21 mouse cellular contexts compared by ENCODE assay signal in the genomic region with DNA sequence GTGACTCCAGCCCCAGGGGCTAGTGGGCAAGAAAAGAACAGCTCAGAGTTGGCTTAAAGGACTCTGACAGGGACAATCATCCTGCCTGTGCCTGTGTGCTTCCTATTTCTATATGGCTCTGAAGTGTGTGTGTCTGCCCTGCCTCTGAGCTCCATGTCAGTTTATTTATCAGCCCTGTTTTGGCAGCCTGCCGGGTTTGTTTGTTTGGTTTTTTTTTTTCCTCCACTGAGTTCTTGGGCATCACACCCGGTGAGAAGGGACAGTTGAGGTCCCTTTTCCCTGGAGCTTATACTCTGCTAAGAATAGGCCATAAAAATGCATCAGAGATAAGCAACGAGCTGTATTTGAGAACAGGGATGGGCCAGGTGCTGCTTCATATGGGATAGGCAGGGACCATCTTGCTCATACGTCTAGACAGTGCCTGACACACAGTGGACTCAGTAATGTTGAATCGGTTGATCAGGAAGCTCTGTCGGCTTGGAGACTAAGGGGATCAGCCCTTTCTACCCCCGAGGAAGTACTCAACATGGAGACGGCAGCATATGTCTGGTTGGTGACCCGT. TPM values are rescaled to one million over a fixed set of nuclear protein-coding genes. Genes with fewer than 3 reads are reported as not detected.
DNase-seq lines count a peak whose midpoint lies in the region; ATAC-seq and TF ChIP-seq lines count a peak whose summit lies in the region.
"Had no signal": no experiment of that assay in that cellular context is flagged by ENCODE, and none has a peak within 500 bp of the region (broad histone marks: within the 10 kb centered on the region; RNA-seq: fewer than 3 reads in every experiment).

No protein-coding gene starts in this region.

- H3K4me2 ChIP-seq in heart, embryonic 15.5 days = no peak overlapping the region
- no peak overlapping the region for H3K4me2 ChIP-seq in lung, embryonic 15.5 days
- H3K4me2 ChIP-seq in intestine, postnatal 0 days (replicated peaks; ENCODE audit: low read depth) = peak overlapping the region; percentile 17
- H3K4me2 ChIP-seq: forebrain, embryonic 12.5 days had no signal

- H3K9ac ChIP-seq in heart, embryonic 15.5 days = no peak overlapping the region
- H3K9ac ChIP-seq in lung, embryonic 15.5 days = no peak overlapping the region
- H3K9ac ChIP-seq in ES-Bruce4 (ENCODE audit: low read depth, poor library complexity, severe bottlenecking) = 0 out of 2 replicates have a peak overlapping the region, but pooled peaks have one; percentile 4
- no peak overlapping the region for H3K9ac ChIP-seq in intestine, postnatal 0 days (ENCODE audit: low read depth, low read length)
- H3K9ac ChIP-seq: forebrain, embryonic 12.5 days; hindbrain, embryonic 15.5 days; limb, embryonic 12.5 days; liver, embryonic 14.5 days had no signal

- TF ChIP-seq CTCF in ES-Bruce4 (IDR thresholded peaks at IDR 0.05; ENCODE audit: low read depth, low read length) = no peak
- no peak for TF ChIP-seq CTCF in intestine, postnatal 0 days (IDR thresholded peaks at IDR 0.05; ENCODE audit: low read depth)

- H3K36me3 ChIP-seq in heart, embryonic 15.5 days = no peaks in the 10 kb centered on the region
- H3K36me3 ChIP-seq in lung, embryonic 15.5 days = no peaks in the 10 kb centered on the region
- H3K36me3 ChIP-seq in ES-Bruce4 (ENCODE audit: control insufficient read depth, insufficient read depth, low read length, poor library complexity, severe bottlenecking) = no peaks in the 10 kb centered on the region
- H3K36me3 ChIP-seq in intestine, postnatal 0 days (ENCODE audit: control insufficient read depth, insufficient read depth) = no peaks in the 10 kb centered on the region
- H3K36me3 ChIP-seq: forebrain, embryonic 12.5 days; hindbrain, embryonic 15.5 days; limb, embryonic 12.5 days had no signal

- H3K4me3 ChIP-seq in heart, embryonic 15.5 days = no peak overlapping the region
- H3K4me3 ChIP-seq in lung, embryonic 15.5 days = no peak overlapping the region
- no peak overlapping the region for H3K4me3 ChIP-seq in ES-Bruce4 (ENCODE audit: low read depth, low read length)
- no peak overlapping the region for H3K4me3 ChIP-seq in intestine, postnatal 0 days (ENCODE audit: low read depth, low read length)
- H3K4me3 ChIP-seq: forebrain, embryonic 12.5 days; hindbrain, embryonic 15.5 days; left cerebral cortex, adult 2 months; limb, embryonic 12.5 days had no signal

- no peak for TF ChIP-seq EP300 in ES-Bruce4 (IDR thresholded peaks at IDR 0.05; ENCODE audit: insufficient read depth, low read depth, low read length)

- no peak for DNase-seq in heart, postnatal 14 days
- no peak for DNase-seq in lung, postnatal 4 days
- no peak for DNase-seq in adrenal gland, postnatal 25 days
- no peak for DNase-seq in c-Kit-positive CD71-positive TER-119-positive erythroid progenitor cells, embryonic 14.5 days (ENCODE audit: low spot score)
- DNase-seq: B cell, adult 2 months; cerebellum, postnatal 25 days; gastrocnemius, postnatal 10 days; right cerebral cortex, adult 18-20 months; thymus, postnatal 14 days had no signal

- WGBS in heart, embryonic 15.5 days = 46% methylated on average over 9 of the region's 9 CpGs
- 43% methylated on average over 9 of the region's 9 CpGs for WGBS in lung, embryonic 15.5 days
- 22% methylated on average over 9 of the region's 9 CpGs for WGBS in intestine, postnatal 0 days

- ATAC-seq in heart, embryonic 15.5 days (replicated peaks; ENCODE audit: insufficient number of reproducible peaks, insufficient read depth, low FRiP score, low read depth) = no peak
- no peak for ATAC-seq in lung, embryonic 15.5 days (ENCODE audit: borderline replicate concordance, extremely low read depth, low FRiP score, low TSS enrichment)
- peak; percentile 85 for ATAC-seq in intestine, postnatal 0 days

- H3K4me1 ChIP-seq in heart, embryonic 15.5 days (replicated peaks) = peaks cover 53% of the 10 kb centered on the region
- peaks cover 29% of the 10 kb centered on the region for H3K4me1 ChIP-seq in lung, embryonic 15.5 days
- peaks cover 22% of the 10 kb centered on the region for H3K4me1 ChIP-seq in ES-Bruce4 (ENCODE audit: control insufficient read depth, insufficient read depth, low read length)
- H3K4me1 ChIP-seq in intestine, postnatal 0 days (replicated peaks; ENCODE audit: control insufficient read depth, insufficient read depth, low read length) = peaks cover 19% of the 10 kb centered on the region

- intact Hi-C loops in heart, postnatal 14 days (cut with DNase I) = no loop called here

- H3K27ac ChIP-seq in heart, embryonic 15.5 days = peak overlapping the region; percentile 18
- H3K27ac ChIP-seq in lung, embryonic 15.5 days = peak overlapping the region; percentile 9; the same call in 1 of the 2 replicates
- peak overlapping the region; percentile 79 for H3K27ac ChIP-seq in ES-Bruce4 (ENCODE audit: insufficient read depth, low read length)
- peak overlapping the region; percentile 71 for H3K27ac ChIP-seq in intestine, postnatal 0 days (ENCODE audit: low read depth, low read length)
- H3K27ac ChIP-seq: forebrain, embryonic 12.5 days; hindbrain, embryonic 15.5 days; left cerebral cortex, adult 2 months; limb, embryonic 12.5 days; liver, embryonic 14.5 days had no signal

- no peaks in the 10 kb centered on the region for H3K27me3 ChIP-seq in heart, embryonic 15.5 days
- no peaks in the 10 kb centered on the region for H3K27me3 ChIP-seq in lung, embryonic 15.5 days
- H3K27me3 ChIP-seq in ES-Bruce4 (ENCODE audit: control insufficient read depth, insufficient read depth, low read length, poor library complexity, severe bottlenecking) = no peaks in the 10 kb centered on the region
- H3K27me3 ChIP-seq in intestine, postnatal 0 days (replicated peaks; ENCODE audit: control insufficient read depth, insufficient read depth, low read length) = no peaks in the 10 kb centered on the region
- H3K27me3 ChIP-seq: forebrain, embryonic 12.5 days; hindbrain, embryonic 15.5 days; limb, embryonic 12.5 days had no signal

- no peaks in the 10 kb centered on the region for H3K9me3 ChIP-seq in heart, embryonic 15.5 days (replicated peaks)
- H3K9me3 ChIP-seq in lung, embryonic 15.5 days = no peaks in the 10 kb centered on the region
- H3K9me3 ChIP-seq in ES-Bruce4 (replicated peaks; ENCODE audit: control insufficient read depth, insufficient read depth, low read length, poor library complexity, severe bottlenecking) = no peaks in the 10 kb centered on the region
- H3K9me3 ChIP-seq in intestine, postnatal 0 days (ENCODE audit: control insufficient read depth) = no peaks in the 10 kb centered on the region
- H3K9me3 ChIP-seq: forebrain, embryonic 12.5 days; hindbrain, embryonic 15.5 days; limb, embryonic 12.5 days had no signal

- no peak for TF ChIP-seq POLR2A in ES-Bruce4 (IDR thresholded peaks at IDR 0.05; ENCODE audit: insufficient read depth, low read length)

RNA-seq across cellular contexts. Expression of a gene that starts 11.0 kb away (rescaled TPM):
- polyA plus RNA-seq in heart, embryonic 15.5 days (2015; fragmentation: Nextera tagmentation; extraction: Ambion mirVana) = 283 and 352 TPM in 2 replicates
- 10 to 100 TPM; 13.6 to 23.8 TPM for total RNA-seq in heart, postnatal 14 days (2021)
- polyA plus RNA-seq in lung, embryonic 15.5 days (2015; fragmentation: Nextera tagmentation; extraction: Ambion mirVana) = 748 and 767 TPM in 2 replicates
- 379 and 434 TPM in 2 replicates for polyA plus RNA-seq in ES-Bruce4 (2011; ENCODE audit: insufficient read depth, insufficient read length, low read depth, missing spikeins)
- 126 and 142 TPM in 2 replicates for polyA plus RNA-seq in intestine, postnatal 0 days (2015; fragmentation: Nextera tagmentation; extraction: Ambion mirVana)
- 61.0 and 68.3 TPM in 2 replicates for total RNA-seq in adrenal gland, postnatal 25 days (2021)

RNA-seq across cellular contexts. Expression of a gene that starts 11.4 kb away (rescaled TPM):
- 0.27 TPM in 1 of 2 replicates, not detected in the other for polyA plus RNA-seq in heart, embryonic 15.5 days (2015; fragmentation: Nextera tagmentation; extraction: Ambion mirVana)
- total RNA-seq in heart, postnatal 14 days (2021) = not detected
- polyA plus RNA-seq in lung, embryonic 15.5 days (2015; fragmentation: Nextera tagmentation; extraction: Ambion mirVana) = not detected in 2 replicates
- polyA plus RNA-seq in ES-Bruce4 (2011; ENCODE audit: insufficient read depth, insufficient read length, low read depth, missing spikeins) = not detected in 2 replicates
- polyA plus RNA-seq in intestine, postnatal 0 days (2015; fragmentation: Nextera tagmentation; extraction: Ambion mirVana) = 0.22 TPM in 1 of 2 replicates, not detected in the other
- total RNA-seq in adrenal gland, postnatal 25 days (2021) = not detected in 2 replicates
- total RNA-seq: gastrocnemius, postnatal 10 days; layer of hippocampus, adult 8-10 months; megakaryocyte progenitor cell, adult 5-6 weeks had no signal
- polyA plus RNA-seq: forebrain, embryonic 12.5 days; limb, embryonic 12.5 days; neural tube, embryonic 11.5 days had no signal

RNA-seq across cellular contexts. Expression of a gene that starts 11.6 kb away (rescaled TPM):
- not detected in 2 replicates for polyA plus RNA-seq in heart, embryonic 15.5 days (2015; fragmentation: Nextera tagmentation; extraction: Ambion mirVana)
- not detected for total RNA-seq in heart, postnatal 14 days (2021)
- polyA plus RNA-seq in lung, embryonic 15.5 days (2015; fragmentation: Nextera tagmentation; extraction: Ambion mirVana) = not detected in 2 replicates
- not detected in 2 replicates for polyA plus RNA-seq in ES-Bruce4 (2011; ENCODE audit: insufficient read depth, insufficient read length, low read depth, missing spikeins)
- polyA plus RNA-seq in intestine, postnatal 0 days (2015; fragmentation: Nextera tagmentation; extraction: Ambion mirVana) = not detected in 2 replicates
- total RNA-seq in adrenal gland, postnatal 25 days (2021) = not detected in 2 replicates
- total RNA-seq: gastrocnemius, postnatal 10 days; left cerebral cortex, adult 2 months; megakaryocyte progenitor cell, adult 5-6 weeks had no signal
- polyA plus RNA-seq: forebrain, embryonic 12.5 days; limb, embryonic 12.5 days; liver, embryonic 14.5 days; neural tube, embryonic 11.5 days had no signal

RNA-seq across cellular contexts. Expression of a gene that starts 40.1 kb away (rescaled TPM):
- 99.9 and 134 TPM in 2 replicates for polyA plus RNA-seq in heart, embryonic 15.5 days (2015; fragmentation: Nextera tagmentation; extraction: Ambion mirVana)
- 10 to 100 TPM; 23.9 to 24.2 TPM for total RNA-seq in heart, postnatal 14 days (2021)
- polyA plus RNA-seq in lung, embryonic 15.5 days (2015; fragmentation: Nextera tagmentation; extraction: Ambion mirVana) = 251 and 260 TPM in 2 replicates
- 301 and 304 TPM in 2 replicates for polyA plus RNA-seq in ES-Bruce4 (2011; ENCODE audit: insufficient read depth, insufficient read length, low read depth, missing spikeins)
- polyA plus RNA-seq in intestine, postnatal 0 days (2015; fragmentation: Nextera tagmentation; extraction: Ambion mirVana) = 89.9 and 91.7 TPM in 2 replicates
- total RNA-seq in adrenal gland, postnatal 25 days (2021) = 48.0 and 54.5 TPM in 2 replicates

RNA-seq across cellular contexts. Expression of a gene that starts 41.0 kb away (rescaled TPM):
- 23.1 and 27.2 TPM in 2 replicates for polyA plus RNA-seq in heart, embryonic 15.5 days (2015; fragmentation: Nextera tagmentation; extraction: Ambion mirVana)
- total RNA-seq in heart, postnatal 14 days (2021) = 10 to 100 TPM; 39.6 to 43.9 TPM
- polyA plus RNA-seq in lung, embryonic 15.5 days (2015; fragmentation: Nextera tagmentation; extraction: Ambion mirVana) = 23.1 and 24.2 TPM in 2 replicates
- polyA plus RNA-seq in ES-Bruce4 (2011; ENCODE audit: insufficient read depth, insufficient read length, low read depth, missing spikeins) = 31.6 and 36.4 TPM in 2 replicates
- polyA plus RNA-seq in intestine, postnatal 0 days (2015; fragmentation: Nextera tagmentation; extraction: Ambion mirVana) = 23.6 and 24.8 TPM in 2 replicates
- total RNA-seq in adrenal gland, postnatal 25 days (2021) = 70.2 and 81.0 TPM in 2 replicates

Comparison
In these comparisons a context has a peak if more than half of its experiments do, and no peak if none do; other contexts are left out.
1. H3K27ac ChIP-seq: peak in every context shown above with its lines; median percentile 79 in ES-Bruce4; 71 in intestine, postnatal 0 days; 18 in heart, embryonic 15.5 days; 9 in lung, embryonic 15.5 days.